Mouse (Mus musculus) thymus, postnatal 10 days (tissue): Measurements from ENCODE around the gene Myo15b.
A peak's percentile ranks its signal among the peaks of the same experiment; 100 is the strongest.

Experiments
- DNase-seq, 2 experiments: peaks; one replicate each; pipeline ENCODE4 v3.0.0; 2021; ENCODE audit warnings: low spot score in 2 of 2

Gene Myo15b

DNA sequence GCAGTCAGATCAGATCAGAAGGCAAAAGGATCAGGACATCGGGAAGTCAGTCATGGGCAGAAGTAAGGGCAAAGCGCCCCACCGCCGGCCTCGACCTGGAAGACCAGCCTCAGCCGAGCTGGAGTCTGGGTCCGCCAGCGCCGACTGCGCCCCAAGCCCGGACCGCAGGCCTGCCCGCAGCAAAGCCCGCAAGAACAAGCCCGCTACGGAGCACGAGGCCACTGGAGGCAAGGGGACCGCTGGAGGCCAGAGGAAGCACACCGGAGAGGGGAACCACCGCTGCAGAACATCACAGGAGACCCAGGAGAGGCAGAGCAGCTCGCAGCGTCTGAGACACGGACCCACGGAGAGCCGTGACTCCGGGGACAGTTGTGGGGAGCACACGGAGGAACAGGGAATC, at the start of gene Myo15b:
TSS of gene Myo15b (plus strand) at position 53 of the 400 bp plus-strand sequence.
- no peak for DNase-seq

DNA sequence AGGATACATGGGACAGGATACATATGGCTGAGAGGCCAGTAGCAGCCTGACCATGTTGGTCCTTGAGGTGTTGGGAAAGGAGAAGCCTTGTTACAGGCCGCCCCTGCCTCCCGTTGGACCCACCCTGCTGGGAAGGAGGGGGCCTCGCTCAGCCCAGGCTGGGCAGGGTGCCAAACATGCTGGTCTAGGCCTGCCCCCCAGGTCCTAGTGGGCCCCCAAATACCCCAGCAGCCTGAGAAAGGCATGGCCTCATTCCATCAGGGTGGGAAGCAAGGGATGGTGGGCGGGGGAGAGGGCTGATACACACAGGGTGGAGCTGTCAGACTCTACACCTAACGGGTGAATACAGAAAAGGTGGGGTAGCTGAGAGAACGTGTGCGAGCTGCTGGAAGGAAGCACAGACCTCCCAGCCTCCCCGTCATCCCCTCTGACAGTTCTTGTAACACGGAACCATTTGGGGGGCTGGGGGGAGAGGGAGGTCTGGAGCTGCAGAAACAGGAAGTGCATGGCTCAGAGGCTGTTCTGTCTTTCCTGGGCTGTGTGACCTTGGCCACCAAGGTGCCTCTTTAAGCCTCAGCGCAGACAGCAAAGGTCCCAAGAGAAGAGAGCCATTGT, 49.4 kb upstream of the Myo15b start:
- no peak for DNase-seq

DNA sequence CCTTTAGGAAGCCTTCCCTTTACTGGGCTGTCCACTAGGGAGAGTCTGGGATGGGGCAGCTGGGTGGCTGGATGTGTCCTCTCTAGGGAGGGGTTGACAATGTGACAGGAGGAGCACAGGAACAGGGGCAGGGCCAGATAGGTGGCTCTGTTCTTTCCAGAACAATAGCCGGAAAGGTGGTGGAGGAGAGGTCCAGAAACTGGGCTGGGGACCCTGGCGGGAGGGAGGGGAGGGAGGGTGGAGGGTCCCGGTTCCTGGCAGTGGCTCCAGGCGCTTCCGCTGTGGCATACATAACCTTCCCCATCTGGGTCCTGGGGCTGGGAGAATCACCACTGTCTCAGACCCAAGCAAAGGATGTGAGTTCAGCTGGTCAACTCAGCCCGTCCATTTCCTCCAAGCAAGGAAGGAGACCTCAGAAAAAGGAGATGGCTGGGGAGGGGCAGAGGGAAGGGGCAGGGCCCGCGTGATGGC, 48.9 kb upstream of the Myo15b start:
- no peak for DNase-seq

DNA sequence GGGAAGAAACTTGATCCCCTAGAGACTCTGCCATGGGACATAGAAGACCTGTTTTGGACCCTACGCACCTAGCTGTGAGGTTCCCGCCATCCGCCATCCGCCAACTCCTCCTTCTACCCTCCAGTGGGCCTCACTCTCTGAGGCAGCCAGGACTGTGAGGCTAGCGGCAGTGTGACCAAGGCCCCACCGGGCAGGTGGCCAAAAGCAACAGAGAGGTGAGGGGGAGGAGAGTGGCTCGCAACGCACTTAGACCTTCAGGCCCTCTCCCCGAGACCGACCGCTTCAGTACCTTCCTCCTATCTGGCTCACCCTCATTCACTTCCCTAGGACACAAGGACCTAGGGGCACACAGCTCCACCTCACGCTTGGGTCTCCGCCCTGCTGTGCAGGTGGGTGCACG, 47.8 kb upstream of the Myo15b start:
- DNase-seq, result no peak

DNA sequence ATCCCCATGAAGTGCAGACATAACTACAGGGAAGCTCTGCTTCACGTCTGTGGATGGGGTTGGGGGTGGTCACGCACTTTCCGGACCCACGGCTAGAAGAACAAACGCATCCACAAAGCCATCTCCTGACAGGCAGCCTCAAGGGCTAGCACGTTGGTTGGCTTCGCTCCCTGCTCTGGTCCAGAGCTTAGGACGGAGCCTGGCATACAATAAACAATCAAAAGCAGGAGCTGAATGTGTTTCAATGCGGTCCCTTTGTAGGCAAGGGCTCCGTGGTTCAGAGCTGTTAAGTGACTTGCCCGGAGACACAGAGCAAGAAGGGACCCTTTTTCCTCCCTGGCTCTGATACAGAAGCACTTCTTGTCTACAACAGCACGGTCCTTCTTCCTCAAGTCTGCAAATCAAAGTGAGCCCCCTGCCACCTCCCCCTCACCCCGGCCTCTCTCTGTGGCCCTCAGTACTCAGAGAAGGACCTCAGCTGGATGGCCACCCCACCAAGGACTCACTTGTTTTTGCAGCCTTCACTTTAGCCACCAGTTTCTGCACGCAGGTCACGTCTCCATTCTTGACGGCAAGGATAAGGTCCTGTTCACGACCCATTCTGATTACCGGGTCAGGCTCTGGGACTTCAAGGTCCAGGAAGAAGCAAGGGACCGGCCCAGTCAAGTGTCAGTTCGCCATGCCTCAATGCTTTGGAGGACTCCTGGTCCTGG, 46.7 kb upstream of the Myo15b start:
- DNase-seq, result no peak

DNA sequence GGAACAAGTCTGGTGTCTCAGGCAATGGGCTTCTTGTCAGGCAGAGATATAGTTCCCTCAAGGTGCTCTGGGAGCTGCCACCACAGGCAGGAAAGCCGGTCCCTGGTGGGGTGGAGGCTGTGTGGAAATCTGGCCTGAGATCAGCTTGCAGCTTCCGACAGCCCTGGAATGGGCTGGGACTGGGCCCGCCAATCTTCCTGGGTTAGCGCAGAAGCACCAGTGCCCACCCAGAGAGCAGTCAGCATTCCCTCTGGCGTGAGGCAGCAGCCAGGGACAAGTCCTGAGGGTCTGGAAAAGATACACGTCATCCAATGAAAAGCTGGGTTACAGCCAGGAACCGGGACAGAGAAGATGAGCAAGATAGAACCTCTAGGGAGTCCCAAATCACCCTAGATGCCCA, 46.1 kb upstream of the Myo15b start:
- DNase-seq, result no peak

DNA sequence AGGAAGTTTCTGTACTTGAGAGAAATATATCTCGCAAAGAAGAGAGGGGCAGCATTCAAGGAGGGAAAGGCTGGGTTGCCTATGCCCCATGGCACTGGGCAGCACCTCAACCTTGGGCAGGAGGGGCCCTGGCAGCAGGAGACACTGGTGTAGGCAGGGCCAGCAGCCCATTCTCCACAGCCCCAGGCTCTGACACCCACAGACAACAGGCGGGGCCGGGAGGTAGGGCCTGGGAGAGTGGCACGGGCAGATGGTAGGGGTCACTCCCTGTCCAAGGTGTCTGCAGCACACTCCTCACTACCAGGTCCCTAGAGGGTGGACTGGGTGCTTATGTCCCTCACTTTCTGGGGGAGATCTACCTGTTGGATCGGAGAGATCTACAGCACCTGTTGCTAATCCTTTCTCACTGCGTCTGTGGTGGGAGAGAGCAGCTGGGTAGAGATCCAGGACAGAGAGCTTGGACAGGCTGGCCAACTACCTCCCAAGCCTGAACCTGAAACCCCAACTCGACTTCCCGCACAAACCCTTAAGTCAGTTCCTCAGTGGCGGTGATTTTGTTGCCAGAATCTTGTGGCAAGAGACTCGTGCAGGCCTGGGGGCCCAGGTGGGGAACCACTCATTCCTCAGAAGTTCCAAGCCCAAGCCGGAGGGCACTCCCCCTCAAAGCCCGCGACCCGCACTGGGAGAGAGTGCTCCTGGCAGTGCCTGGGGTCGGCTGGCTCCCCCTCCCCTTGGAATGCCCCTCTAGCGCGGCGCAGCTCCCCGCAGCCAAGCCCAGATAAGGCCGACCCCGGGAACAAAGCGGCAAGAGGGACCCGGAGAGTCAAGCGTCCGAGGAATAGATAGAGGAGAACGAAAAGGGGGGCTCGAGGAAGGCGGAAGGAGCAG, 45.4 kb upstream of the Myo15b start:
- DNase-seq, result peak; percentile 17 to 18

DNA sequence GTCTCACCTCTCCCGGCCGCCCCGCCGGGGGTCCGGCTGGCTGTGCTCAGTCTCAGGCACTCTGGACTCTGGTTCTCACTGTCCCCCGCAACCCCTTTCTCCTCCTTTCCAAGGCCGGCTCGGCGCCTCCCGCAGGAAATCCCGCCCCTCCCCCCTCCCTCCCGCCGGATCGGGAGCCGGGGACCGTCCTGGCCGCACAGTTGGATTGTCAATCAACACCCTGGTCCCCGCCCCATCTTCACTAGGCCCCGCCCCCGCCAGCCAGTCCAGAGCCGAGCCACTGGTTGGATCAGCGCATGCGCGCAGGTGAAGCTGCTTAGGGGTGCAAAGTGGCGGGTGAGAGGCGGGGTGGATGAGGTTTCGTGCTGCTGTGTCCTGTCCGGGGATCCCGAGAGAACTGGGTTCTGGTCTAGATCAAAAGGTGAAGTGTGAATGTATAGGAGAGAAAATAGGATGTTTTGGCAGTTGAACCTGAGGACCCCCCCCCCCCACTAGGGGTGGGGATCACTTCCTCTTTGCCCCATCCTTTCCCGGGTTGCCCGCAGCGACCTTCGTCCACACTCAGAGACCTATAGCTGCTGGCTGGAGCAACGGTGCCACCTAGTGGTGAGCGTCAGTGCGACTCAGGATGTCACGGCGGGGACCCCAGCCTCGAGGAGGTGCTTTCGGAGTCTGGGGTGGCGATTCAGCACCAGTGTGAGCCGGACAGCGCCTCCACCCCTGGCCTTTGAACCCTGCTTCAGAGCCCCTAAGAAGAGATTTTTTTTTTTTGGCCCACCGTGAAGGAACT, 44.5 kb upstream of the Myo15b start, which contains the start of gene Caskin2:
TSS of gene Caskin2 (minus strand) at position 133 of the 790 bp plus-strand sequence.
- peak; percentile 93 to 98 for DNase-seq

DNA sequence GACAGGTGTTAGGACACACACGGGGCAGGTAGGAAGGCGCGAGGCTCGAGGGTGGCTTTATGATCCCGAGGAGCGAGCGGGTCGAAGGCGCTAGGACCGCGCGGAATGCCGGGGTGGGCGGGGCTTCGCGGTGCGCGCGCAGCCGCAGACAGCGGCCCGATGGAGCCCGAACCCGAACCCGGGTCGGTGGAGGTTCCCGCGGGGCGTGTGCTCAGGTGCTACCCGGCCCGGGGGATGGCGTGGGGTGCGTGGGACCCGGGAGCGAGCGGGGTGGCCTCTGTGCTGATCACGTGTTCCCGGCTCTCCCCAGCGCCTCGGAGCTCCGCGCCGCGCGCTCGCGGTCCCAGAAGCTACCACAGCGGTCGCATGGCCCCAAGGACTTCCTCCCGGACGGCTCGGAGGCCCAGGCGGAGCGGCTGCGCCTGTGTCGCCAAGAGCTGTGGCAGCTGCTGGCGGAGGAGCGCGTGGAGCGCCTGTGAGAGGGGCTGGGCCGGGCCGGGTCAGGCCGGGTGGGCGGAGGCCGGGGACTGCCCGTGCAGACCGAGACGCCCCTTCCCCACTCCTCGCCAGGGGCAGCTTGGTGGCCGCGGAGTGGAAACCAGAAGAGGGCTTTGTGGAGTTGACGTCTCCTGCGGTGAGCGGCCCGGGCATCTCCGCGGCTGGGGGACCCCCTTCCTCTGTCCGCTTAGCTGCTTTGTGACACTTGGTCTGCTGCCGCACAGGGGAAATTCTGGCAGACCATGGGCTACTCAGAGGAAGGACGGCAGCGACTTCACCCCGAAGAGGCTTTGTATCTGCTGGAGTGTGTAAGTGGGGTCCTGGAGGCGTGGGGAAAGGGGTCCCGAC, 43.4 kb upstream of the Myo15b start, which contains the start of gene Tsen54:
TSS of gene Tsen54 (plus strand) at position 120 of the 846 bp plus-strand sequence.
- peak; percentile 67 to 83 for DNase-seq

DNA sequence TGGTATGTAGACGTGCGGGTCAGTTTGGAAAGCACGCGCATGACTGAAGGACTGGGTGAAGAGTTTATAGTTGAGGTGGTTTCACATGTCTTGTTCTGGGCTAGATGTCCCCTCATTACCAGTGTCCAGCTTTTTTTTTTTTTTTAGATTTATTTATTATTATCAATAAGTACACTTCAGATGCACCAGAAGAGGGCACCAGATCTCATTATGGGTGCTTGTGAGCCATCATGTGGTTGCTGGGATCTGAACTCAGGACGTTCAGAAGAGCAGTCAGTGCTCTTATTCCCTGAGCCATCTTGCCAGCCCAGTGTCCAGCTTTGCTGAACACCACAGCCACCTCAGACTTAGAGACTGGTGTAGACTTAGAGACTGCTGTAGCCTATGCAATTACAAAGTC, 40.9 kb upstream of the Myo15b start:
- DNase-seq, result no peak

DNA sequence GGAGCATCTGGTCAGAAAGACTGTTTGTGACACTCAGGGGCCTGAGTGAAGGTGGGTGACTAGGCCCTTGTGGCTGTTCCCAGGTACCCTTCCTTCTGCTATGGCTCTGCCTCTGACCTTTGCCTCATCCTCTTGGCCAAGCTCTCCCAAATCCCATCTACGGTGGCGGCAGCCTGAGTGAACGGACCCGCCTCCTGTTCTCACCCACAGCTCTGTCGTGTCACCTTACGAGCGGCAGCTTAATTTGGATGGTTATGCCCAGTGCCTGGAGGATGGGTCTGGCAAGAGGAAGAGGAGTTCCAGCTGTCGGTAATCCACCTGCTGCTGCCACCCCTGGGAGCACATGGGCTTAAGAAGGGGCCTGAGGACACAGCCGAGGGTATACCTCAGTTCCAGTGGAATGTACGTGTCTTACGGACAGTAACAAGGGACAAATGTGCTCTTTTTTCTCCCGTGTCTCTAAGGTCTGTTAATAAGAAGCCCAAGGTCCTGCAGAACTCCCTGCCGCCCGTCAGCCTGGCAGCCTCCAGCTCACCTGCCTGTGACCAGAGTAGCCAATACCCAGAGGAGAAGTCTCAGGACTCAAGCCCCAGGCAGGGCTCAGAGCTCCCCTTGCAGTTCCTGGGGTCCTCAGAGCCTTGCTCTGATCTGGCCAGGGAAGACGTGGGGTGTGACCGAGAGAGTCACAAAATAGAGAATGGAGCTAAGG, 38.1 kb upstream of the Myo15b start:
- no peak for DNase-seq

DNA sequence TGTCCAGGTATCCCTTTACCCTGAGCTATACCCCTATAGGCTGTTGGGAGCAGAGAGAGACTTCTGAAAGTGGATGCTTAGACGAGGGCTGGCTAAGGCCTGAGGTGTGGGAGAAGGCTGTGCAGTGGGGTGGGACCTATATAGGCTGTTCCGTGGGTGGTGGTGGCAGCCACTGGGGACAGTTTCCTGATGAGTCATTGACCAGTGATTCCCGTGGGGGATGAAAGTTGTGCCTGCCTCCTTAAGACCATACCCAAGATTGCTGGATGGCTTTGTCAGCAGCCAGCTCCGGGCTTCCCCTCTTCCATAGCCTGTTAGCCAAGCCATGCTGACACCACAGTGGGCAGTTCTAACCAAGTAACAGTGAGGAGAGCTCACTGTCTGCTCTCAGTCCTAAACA, 37.2 kb upstream of the Myo15b start:
- no peak for DNase-seq

DNA sequence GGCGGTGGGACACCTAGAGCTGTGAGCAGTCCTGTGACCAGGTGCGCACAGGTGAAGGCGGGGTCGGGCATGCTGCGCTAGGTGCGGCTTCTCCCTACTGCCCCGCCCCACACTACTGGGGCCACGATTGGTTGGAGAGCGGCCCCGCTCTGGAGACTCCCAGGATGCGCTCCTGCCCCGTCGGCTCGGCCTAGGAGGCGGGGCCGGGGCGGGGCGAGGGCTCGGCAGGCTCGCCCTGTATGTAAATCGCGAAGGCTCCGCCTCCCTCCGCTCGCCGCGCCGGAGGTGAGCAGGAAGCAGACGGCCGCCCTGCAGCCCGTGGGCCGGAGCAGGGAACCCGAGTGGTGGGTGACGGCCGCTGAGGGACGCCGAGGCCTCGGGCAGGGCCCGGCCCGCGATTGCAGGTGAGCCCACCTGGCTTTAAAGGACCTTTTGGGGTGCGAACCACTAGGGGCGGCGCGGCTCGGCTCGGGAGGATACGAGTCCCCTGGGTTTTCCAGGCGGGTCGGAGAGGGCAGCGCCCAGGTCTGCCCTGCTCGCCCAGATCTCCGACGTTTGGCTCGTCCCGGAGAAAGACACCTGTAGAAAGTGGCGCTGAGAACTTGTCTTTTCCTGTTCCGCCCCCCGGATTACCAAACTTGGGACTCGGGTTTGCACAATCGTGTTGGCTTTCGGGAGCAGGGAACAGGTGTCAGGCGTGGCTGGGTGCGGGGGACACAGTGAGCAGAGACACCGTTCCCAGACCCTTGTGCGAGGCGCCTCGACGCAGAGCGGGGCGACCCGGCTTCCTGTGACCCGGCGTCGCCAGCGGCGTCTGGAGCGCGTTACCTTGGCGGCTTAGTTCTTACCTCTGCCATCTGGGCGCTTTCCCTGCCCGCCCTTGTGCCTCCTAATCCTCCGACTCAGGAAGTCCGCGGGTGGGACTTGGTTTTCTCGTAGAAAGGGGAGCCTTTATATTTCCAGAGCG, 34.1 kb upstream of the Myo15b start, which contains the start of gene Llgl2:
TSS of gene Llgl2 (plus strand) at position 276 of the 967 bp plus-strand sequence.
- peak; percentile 71 to 82 for DNase-seq

DNA sequence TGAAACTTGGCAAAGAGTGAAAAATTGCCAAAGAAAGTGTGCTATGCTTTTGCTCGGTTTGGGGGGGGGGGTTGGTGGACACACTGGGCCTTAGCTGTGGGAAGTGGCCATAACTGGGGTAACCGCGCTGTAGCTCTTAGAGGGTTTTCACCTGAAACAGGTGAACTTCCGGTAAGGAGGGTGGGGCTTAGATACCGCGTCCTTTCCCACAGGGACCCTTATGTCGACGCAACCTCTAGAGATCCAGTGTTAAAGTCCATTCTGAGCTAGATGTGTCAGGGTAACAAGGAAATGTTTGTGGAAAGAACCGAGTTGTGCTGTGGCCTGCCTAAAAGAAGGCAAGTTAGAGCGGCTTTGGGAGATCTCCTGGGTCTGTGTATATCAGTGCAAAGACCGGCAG, 33.4 kb upstream of the Myo15b start:
- DNase-seq, result no peak

DNA sequence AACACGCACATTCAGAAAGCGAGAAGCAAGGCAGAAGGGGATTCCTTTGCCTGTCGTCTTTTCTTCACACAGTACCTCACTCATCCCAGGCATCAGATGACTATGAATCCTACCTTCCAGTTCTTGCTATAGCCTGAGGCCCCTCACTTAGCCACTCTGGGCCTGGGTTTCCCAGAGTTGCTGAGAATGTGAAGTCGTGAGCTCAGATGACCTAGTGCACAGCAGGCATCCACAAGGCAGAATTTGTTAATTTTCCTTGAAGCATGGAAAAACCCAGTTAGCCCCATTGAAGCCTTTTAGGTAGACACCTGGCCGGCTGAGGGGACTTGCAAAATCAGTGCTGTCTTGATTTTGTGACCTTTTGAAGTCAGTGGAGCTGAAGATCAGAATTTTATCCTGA, 31.7 kb upstream of the Myo15b start:
- no peak for DNase-seq

DNA sequence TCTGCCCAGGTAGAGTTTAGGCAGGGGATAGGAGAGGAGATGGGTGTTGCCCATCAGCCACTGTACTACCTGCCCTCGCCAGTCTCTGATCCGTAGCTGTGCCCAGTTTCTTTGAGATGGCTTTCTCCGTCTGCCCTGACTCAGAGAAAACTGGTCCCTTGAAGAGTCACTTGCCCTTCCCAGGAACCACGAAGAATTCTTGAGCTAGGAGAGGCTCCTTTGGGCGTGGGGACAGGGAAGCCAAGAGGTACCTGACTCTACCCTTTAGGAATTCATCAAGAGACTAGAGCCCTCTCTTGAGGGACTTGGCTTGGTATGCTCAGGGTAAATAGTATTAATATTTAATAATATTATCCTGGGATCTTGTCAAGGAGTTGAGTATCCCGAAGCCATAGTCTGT, 30.6 kb upstream of the Myo15b start:
- no peak for DNase-seq

DNA sequence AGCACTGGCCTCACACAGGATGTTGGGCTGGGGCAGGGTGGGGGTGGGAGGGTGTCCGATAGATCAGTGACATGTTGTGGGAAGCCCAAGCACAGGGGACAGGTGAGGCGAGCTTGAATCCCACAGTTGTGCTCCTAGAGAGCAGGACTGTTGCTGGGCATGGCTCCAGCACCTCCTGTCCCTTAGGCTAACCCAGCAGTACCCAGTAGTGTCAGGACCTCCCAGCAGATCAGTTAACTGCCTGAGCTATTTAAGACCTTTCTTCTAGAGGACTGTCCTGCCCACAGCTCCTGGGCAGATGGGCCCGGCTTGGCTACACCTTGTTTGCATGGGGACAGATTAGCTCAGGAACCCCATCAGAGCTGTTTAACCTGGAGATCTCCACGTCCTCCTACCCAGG, 29.2 kb upstream of the Myo15b start:
- no peak for DNase-seq

DNA sequence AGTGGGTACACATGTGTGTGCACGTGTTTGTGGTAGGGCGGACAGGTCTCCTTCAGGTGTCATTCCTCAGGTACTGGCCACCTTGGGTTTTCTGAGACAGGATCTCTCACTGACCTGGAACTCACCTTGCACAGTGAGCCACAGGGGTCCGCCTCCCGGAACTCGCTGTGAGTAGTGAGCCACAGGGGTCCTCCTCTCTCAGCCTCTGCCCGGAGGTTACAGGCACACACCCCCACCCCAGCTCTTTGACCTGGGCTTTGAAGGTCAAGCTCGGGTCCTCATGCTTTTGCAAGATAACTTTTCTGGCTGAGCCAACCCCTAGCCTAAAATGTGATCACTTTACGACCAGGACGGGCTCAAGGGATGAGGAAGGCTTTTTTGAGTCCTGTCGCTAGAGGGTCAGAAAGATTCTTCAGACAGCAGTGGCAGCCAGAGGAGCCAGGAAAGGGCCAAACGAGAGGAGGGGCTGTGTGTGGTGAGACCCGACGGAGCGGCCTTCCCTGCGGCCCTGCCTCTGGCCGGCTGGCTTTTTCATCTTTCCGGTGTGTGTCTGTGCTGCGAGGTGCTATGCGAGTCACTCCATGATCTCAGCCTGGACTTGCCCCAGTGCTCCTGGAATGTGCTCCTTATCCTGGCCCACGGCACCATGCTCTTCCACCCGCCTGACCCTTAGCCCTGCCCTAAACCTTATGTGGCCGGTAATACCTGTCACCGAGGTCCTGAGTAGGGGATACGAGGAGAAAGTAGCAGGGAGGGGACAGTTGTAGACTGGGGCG, 27.5 kb upstream of the Myo15b start:
- DNase-seq, result no peak
